Mouse (Mus musculus) heart, postnatal 0 days (tissue): ENCODE results near the gene Ksr2.

Experiments used
- CTCF ChIP-seq: IDR thresholded peaks from 2 replicates; pipeline ENCODE4 v1.5.1; 2016; ENCODE audit warnings: antibody characterized with exemption, control low read depth, low read depth
- EP300 ChIP-seq: IDR thresholded peaks from 2 replicates; pipeline ENCODE4 v1.6.1; 2016; ENCODE audit warnings: antibody characterized with exemption, low read depth

GRCm38 (mm10) chr5:117581711-117582110 is 167.9 kb downstream of the Ksr2 start:
- TF ChIP-seq CTCF (no peak), EP300 (no peak)
